Mouse (Mus musculus) midbrain, embryonic 11.5 days (tissue): Measurements from ENCODE around the gene Ifng. TPM values are rescaled to one million over a fixed set of nuclear protein-coding genes. Genes with fewer than 3 reads are reported as not detected.
"Not testable (repeated sequence)": the region's sequence is repeated elsewhere in the genome, so short reads cannot be mapped to it uniquely, and the experiment has no call there.

Experiments used
- ATAC-seq: fragments of 200-750 bp; cut with Nextera tagmentation; 2 replicates; pipeline ENCODE4 v1.8.0; 2017; ENCODE audit warnings: moderate TSS enrichment, moderate library complexity; ENCODE audit not compliant: low FRiP score
- DNase-seq: peaks from one replicate; pipeline ENCODE4 v3.0.0; 2015; ENCODE audit warnings: low spot score; ENCODE audit errors: missing footprints
- H3K27ac ChIP-seq: fragments of 300-500 bp; sonication (generic); 2 replicates; pipeline ENCODE4 v1.5.1; 2014; ENCODE audit warnings: low read depth, low read length
- H3K27me3 ChIP-seq: fragments of 300-500 bp; sonication (generic); 2 replicates; pipeline ENCODE4 v1.6.1; 2014; ENCODE audit warnings: mild to moderate bottlenecking, low read length, moderate library complexity, mixed read lengths; ENCODE audit not compliant: control insufficient read depth, insufficient read depth
- H3K36me3 ChIP-seq: fragments of 300-500 bp; sonication (generic); 2 replicates; pipeline ENCODE4 v1.6.1; 2014; ENCODE audit warnings: mild to moderate bottlenecking, low read length, moderate library complexity, mixed read lengths; ENCODE audit not compliant: control insufficient read depth, insufficient read depth
- H3K4me1 ChIP-seq: fragments of 300-500 bp; sonication (generic); 2 replicates; pipeline ENCODE4 v1.6.1; 2014; ENCODE audit warnings: low read length; ENCODE audit not compliant: control insufficient read depth, insufficient read depth
- H3K4me2 ChIP-seq: fragments of 300-500 bp; sonication (generic); 2 replicates; pipeline ENCODE4 v1.6.1; 2014; ENCODE audit warnings: mild to moderate bottlenecking, moderate library complexity
- H3K4me3 ChIP-seq: fragments of 300-500 bp; sonication (generic); 2 replicates; pipeline ENCODE4 v1.5.1; 2014; ENCODE audit warnings: low read depth, low read length
- H3K9ac ChIP-seq: fragments of 300-500 bp; sonication (generic); 2 replicates; pipeline ENCODE4 v1.6.1; 2014; ENCODE audit warnings: low read length
- H3K9me3 ChIP-seq: fragments of 300-500 bp; sonication (generic); 2 replicates; pipeline ENCODE4 v1.6.1; 2016; ENCODE audit warnings: low read length; ENCODE audit not compliant: control insufficient read depth
- WGBS: fragments of 180-500 bp; shearing (Covaris S2); extraction: QIAGEN DNeasy Blood & Tissue Kit; methylation state at CpG from one replicate; pipeline ENCODE4 v1.1.7; 2014; 5-methylcytosine and 5-hydroxymethylcytosine counted together
- polyA plus RNA-seq: library from polyadenylated mRNA; unstranded; fragments of >200 nt; fragmentation: Nextera tagmentation; extraction: Ambion mirVana; gene quantifications from 2 replicates; pipeline ENCODE4 v1.2.1, GENCODE M21; 2014

The Ifng gene
- polyA plus RNA-seq, 1 experiment from 2014 or later = not detected

GRCm38 (mm10) chr10:118470296-118470957 lies 29.6 kb downstream of the Ifng start:
- Histone ChIP-seq H3K27me3 (no peaks in the 10 kb centered on the region), H3K27ac (no peak overlapping the region), H3K4me3 (no peak overlapping the region), H3K4me2 (no peak overlapping the region), H3K9ac (no peak overlapping the region), H3K4me1 (no peaks in the 10 kb centered on the region), H3K36me3 (no peaks in the 10 kb centered on the region), H3K9me3 (no peaks in the 10 kb centered on the region)
- ATAC-seq (no peak), DNase-seq (no peak)
- 80% methylated on average over 13 of the region's 13 CpGs for WGBS

DNA sequence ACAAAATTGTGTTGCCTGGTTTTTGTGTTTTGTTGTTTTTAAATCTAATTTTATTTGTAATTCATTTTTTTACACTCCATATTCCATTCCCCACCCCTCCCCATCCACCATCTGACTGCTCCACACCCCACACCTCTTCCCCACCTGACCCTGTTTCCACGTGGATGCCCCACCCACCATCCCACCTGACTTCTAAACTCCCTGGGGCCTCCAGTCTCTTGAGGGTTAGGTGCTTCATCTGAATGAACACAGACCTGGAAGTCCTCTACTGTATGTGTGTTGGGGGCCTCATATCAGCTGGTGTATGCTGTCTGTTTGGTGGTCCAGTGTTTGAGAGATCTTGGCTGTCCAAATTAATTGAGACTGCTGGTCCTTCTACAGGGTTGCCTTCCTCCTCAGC lies 32.0 kb downstream of the Ifng start:
- DNase-seq, H3K27me3 ChIP-seq, H3K9me3 ChIP-seq, H3K4me3 ChIP-seq, H3K27ac ChIP-seq, H3K36me3 ChIP-seq, H3K4me1 ChIP-seq, ATAC-seq, H3K4me2 ChIP-seq, H3K9ac ChIP-seq: not testable (repeated sequence)
- WGBS = 89% methylated on average over 1 of the region's 1 CpGs

GRCm38 (mm10) chr10:118476696-118477095 lies 35.9 kb downstream of the Ifng start:
- no peaks in the 10 kb centered on the region for H3K4me1 ChIP-seq
- no peak overlapping the region for H3K4me3 ChIP-seq
- 91% methylated on average over 2 of the region's 2 CpGs for WGBS
- H3K36me3 ChIP-seq = no peaks in the 10 kb centered on the region
- no peaks in the 10 kb centered on the region for H3K27me3 ChIP-seq
- no peak overlapping the region for H3K4me2 ChIP-seq
- ATAC-seq = no peak
- no peaks in the 10 kb centered on the region for H3K9me3 ChIP-seq
- DNase-seq = no peak
- no peak overlapping the region for H3K9ac ChIP-seq
- no peak overlapping the region for H3K27ac ChIP-seq

DNA sequence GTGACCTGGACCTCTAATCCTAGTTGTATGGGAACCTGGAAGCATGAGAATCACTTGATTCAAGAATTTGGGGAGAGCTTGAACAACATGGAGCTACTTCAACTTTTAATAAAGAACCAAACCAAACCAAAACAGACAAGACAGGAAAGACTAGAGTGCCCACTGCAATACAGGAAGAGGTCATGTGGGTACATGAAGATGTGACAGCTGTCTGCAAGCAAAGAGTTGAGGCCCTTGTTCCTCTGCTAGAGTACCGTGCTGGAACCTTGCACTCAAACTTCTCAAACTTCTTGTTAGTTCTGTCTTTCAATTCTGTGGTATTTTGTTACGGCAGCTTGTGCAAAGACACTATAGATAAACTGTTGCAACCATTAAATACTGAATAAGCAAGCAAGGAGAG lies 36.5 kb downstream of the Ifng start:
- ATAC-seq = no peak
- H3K27ac ChIP-seq = no peak overlapping the region
- WGBS = 88% methylated on average over 2 of the region's 2 CpGs

GRCm38 (mm10) chr10:118479244-118479643 lies 38.4 kb downstream of the Ifng start:
- no peak overlapping the region for H3K4me2 ChIP-seq
- no peaks in the 10 kb centered on the region for H3K4me1 ChIP-seq
- H3K36me3 ChIP-seq = no peaks in the 10 kb centered on the region
- no peak overlapping the region for H3K4me3 ChIP-seq
- H3K27me3 ChIP-seq = no peaks in the 10 kb centered on the region
- no peak for DNase-seq
- H3K9me3 ChIP-seq = no peaks in the 10 kb centered on the region
- WGBS = 81% methylated on average over 4 of the region's 4 CpGs
- no peak overlapping the region for H3K9ac ChIP-seq
- no peak overlapping the region for H3K27ac ChIP-seq
- no peak for ATAC-seq

More for the DNA sequence above, 36.5 kb downstream of the Ifng start:
- Histone ChIP-seq H3K4me2 (no peak overlapping the region), H3K36me3 (no peaks in the 10 kb centered on the region), H3K9ac (no peak overlapping the region), H3K4me1 (no peaks in the 10 kb centered on the region), H3K27me3 (no peaks in the 10 kb centered on the region), H3K9me3 (no peaks in the 10 kb centered on the region), H3K4me3 (no peak overlapping the region)
- DNase-seq = no peak

- H3K4me2 ChIP-seq = no peak overlapping the region
- no peak for DNase-seq
- H3K27ac ChIP-seq = no peak overlapping the region
- H3K27me3 ChIP-seq = no peaks in the 10 kb centered on the region
- no peak for ATAC-seq
- no peaks in the 10 kb centered on the region for H3K36me3 ChIP-seq
- no peaks in the 10 kb centered on the region for H3K9me3 ChIP-seq
- WGBS = 94% methylated on average over 5 of the region's 5 CpGs
- no peaks in the 10 kb centered on the region for H3K4me1 ChIP-seq
- H3K4me3 ChIP-seq = no peak overlapping the region
- no peak overlapping the region for H3K9ac ChIP-seq
These were observed 39.3 kb downstream of the Ifng start for GRCm38 (mm10) chr10:118480118-118480517.

DNA sequence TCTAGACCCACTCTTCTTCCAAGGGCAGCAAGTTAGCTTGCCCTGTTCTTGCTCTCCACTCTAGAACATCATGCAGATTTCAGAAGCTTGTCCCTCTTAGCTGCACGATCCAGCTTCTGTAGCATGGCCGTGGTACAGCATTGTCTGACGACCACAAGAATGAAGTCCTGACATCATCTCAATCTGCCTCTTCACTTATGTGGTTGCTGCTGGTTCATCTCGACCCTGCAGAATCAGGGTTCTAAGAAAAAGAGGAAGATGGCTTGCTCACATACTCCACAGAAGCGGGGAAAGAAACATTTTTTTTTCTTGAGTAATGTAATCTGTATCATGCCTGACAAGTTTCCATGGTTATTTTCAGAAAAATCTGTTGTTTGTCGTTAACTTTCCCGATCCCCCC lies 39.9 kb downstream of the Ifng start:
- no peak overlapping the region for H3K4me3 ChIP-seq
- 89% methylated on average over 7 of the region's 7 CpGs for WGBS
- H3K4me2 ChIP-seq = no peak overlapping the region
- H3K27ac ChIP-seq = no peak overlapping the region
- no peak for ATAC-seq
- no peaks in the 10 kb centered on the region for H3K4me1 ChIP-seq
- no peak overlapping the region for H3K9ac ChIP-seq
- H3K27me3 ChIP-seq = no peaks in the 10 kb centered on the region
- DNase-seq = no peak
- H3K36me3 ChIP-seq = no peaks in the 10 kb centered on the region
- no peaks in the 10 kb centered on the region for H3K9me3 ChIP-seq

- Histone ChIP-seq H3K27me3 (no peaks in the 10 kb centered on the region), H3K9me3 (no peaks in the 10 kb centered on the region), H3K4me2 (no peak overlapping the region), H3K27ac (no peak overlapping the region), H3K4me3 (no peak overlapping the region), H3K9ac (no peak overlapping the region), H3K36me3 (no peaks in the 10 kb centered on the region), H3K4me1 (no peaks in the 10 kb centered on the region)
- DNase-seq = no peak
- WGBS = 85% methylated on average over 1 of the region's 1 CpGs
- no peak for ATAC-seq
These were observed 53.3 kb downstream of the Ifng start for GRCm38 (mm10) chr10:118494109-118494508.

- DNase-seq (no peak), ATAC-seq (no peak)
- H3K27me3 ChIP-seq = no peaks in the 10 kb centered on the region
- no peaks in the 10 kb centered on the region for H3K36me3 ChIP-seq
- H3K9ac ChIP-seq = no peak overlapping the region
- no peak overlapping the region for H3K4me2 ChIP-seq
- 97% methylated on average over 1 of the region's 1 CpGs for WGBS
- no peaks in the 10 kb centered on the region for H3K4me1 ChIP-seq
- H3K4me3 ChIP-seq = no peak overlapping the region
- H3K9me3 ChIP-seq = no peaks in the 10 kb centered on the region
- no peak overlapping the region for H3K27ac ChIP-seq
These were observed 54.5 kb downstream of the Ifng start for GRCm38 (mm10) chr10:118495362-118495761.
